Mouse (Mus musculus) thymus, adult 2 months (tissue): Measurements from ENCODE around the gene Letmd1. TPM values are rescaled to one million over a fixed set of nuclear protein-coding genes. Genes with fewer than 3 reads are reported as not detected.

ENCODE experiments used
- DNase-seq: peaks from one replicate; pipeline ENCODE4 v3.0.0; 2021
- H3K27ac ChIP-seq: fragments of 200-500 bp; 2 replicates; pipeline ENCODE4 v1.5.1; 2012; ENCODE audit warnings: low read length, control low read depth; ENCODE audit not compliant: control insufficient read depth, insufficient read depth
- H3K27me3 ChIP-seq: fragments of 200-500 bp; 2 replicates; pipeline ENCODE4 v1.6.1; 2012; ENCODE audit warnings: mild to moderate bottlenecking, low read length, moderate library complexity, mixed read lengths; ENCODE audit not compliant: control insufficient read depth, insufficient read depth
- H3K36me3 ChIP-seq: fragments of 200-500 bp; 2 replicates; pipeline ENCODE4 v1.6.1; 2012; ENCODE audit warnings: mild to moderate bottlenecking, low read length, moderate library complexity; ENCODE audit not compliant: control insufficient read depth, insufficient read depth
- H3K4me1 ChIP-seq: fragments of 200-500 bp; replicated peaks from 2 replicates; pipeline ENCODE4 v1.6.1; 2012; ENCODE audit warnings: low read length; ENCODE audit not compliant: control insufficient read depth, insufficient read depth
- H3K4me3 ChIP-seq: fragments of 200-500 bp; 2 replicates; pipeline ENCODE4 v1.5.1; 2012; ENCODE audit warnings: mild to moderate bottlenecking, low read length, control low read depth, moderate library complexity; ENCODE audit not compliant: control insufficient read depth, insufficient read depth
- CTCF ChIP-seq: fragments of 200-500 bp; IDR thresholded peaks from 2 replicates; pipeline ENCODE4 v1.5.1; 2012; ENCODE audit warnings: mild to moderate bottlenecking, control low read depth, low read length, moderate library complexity, borderline replicate concordance; ENCODE audit not compliant: control insufficient read depth, poor library complexity, insufficient read depth; ENCODE audit errors: extremely low read depth
- POLR2A ChIP-seq: fragments of 200-500 bp; IDR thresholded peaks from 2 replicates; pipeline ENCODE4 v1.6.1; 2012; ENCODE audit warnings: mild to moderate bottlenecking, low read length, control low read depth, moderate library complexity; ENCODE audit not compliant: control insufficient read depth, poor library complexity, insufficient read depth; ENCODE audit errors: extremely low read depth
- WGBS: fragments of 180-500 bp; shearing (Covaris S2); methylation state at CpG from one replicate; pipeline ENCODE4 v1.1.7; 2018; 5-methylcytosine and 5-hydroxymethylcytosine counted together
- polyA plus RNA-seq: library from polyadenylated mRNA; depleted of rRNA; stranded (reverse); fragments of >200 nt; gene quantifications from 2 replicates; pipeline ENCODE4 v1.2.3, GENCODE M21; 2012

Letmd1 gene
- polyA plus RNA-seq, 1 experiment: 83.1 TPM

- Histone ChIP-seq H3K4me1 (no peaks in the 10 kb centered on the region), H3K27ac (no peak overlapping the region), H3K27me3 (no peaks in the 10 kb centered on the region), H3K36me3 (no peaks in the 10 kb centered on the region), H3K4me3 (no peak overlapping the region)
- no peak for DNase-seq
- no peak for TF ChIP-seq POLR2A
- no peak for TF ChIP-seq CTCF
- WGBS: 83% methylated on average over 4 of the region's 4 CpGs
Measured at GRCm38 (mm10) chr15:100433234-100433633, 35.6 kb upstream of the Letmd1 start.

GRCm38 (mm10) chr15:100436112-100436511 lies 32.7 kb upstream of the Letmd1 start:
- H3K4me1 ChIP-seq: peaks cover 11% of the 10 kb centered on the region
- no peaks in the 10 kb centered on the region for H3K27me3 ChIP-seq
- H3K36me3 ChIP-seq: no peaks in the 10 kb centered on the region
- no peak overlapping the region for H3K4me3 ChIP-seq
- no peak for DNase-seq
- H3K27ac ChIP-seq: no peak overlapping the region
- TF ChIP-seq CTCF (no peak), POLR2A (no peak)
- WGBS: 85% methylated on average over 4 of the region's 4 CpGs

GRCm38 (mm10) chr15:100436518-100436917 lies 32.3 kb upstream of the Letmd1 start:
- no peak for DNase-seq
- Histone ChIP-seq H3K4me3 (no peak overlapping the region), H3K36me3 (no peaks in the 10 kb centered on the region), H3K4me1 (peaks cover 11% of the 10 kb centered on the region), H3K27me3 (no peaks in the 10 kb centered on the region), H3K27ac (no peak overlapping the region)
- 91% methylated on average over 10 of the region's 10 CpGs for WGBS
- TF ChIP-seq CTCF: no peak

- Histone ChIP-seq H3K4me3 (peak overlapping the region; percentile 47), H3K36me3 (no peaks in the 10 kb centered on the region), H3K27me3 (no peaks in the 10 kb centered on the region), H3K27ac (peak overlapping the region; percentile 89), H3K4me1 (peaks cover 17% of the 10 kb centered on the region)
- peak; percentile 87 for DNase-seq
- TF ChIP-seq CTCF (no peak), POLR2A (peak; percentile 44; the same call in 1 of the 2 replicates)
- 3% methylated on average over 20 of the region's 31 CpGs for WGBS
Measured at GRCm38 (mm10) chr15:100443126-100443922, 25.5 kb upstream of the Letmd1 start.

- peaks cover 6% of the 10 kb centered on the region; the same call in 1 of the 2 replicates for H3K4me1 ChIP-seq
- TF ChIP-seq POLR2A: no peak
- TF ChIP-seq CTCF: no peak
- no peak overlapping the region for H3K4me3 ChIP-seq
- H3K36me3 ChIP-seq: no peaks in the 10 kb centered on the region
- no peak overlapping the region for H3K27ac ChIP-seq
- H3K27me3 ChIP-seq: no peaks in the 10 kb centered on the region
- WGBS: 7% methylated on average over 2 of the region's 2 CpGs
- no peak for DNase-seq
Measured at GRCm38 (mm10) chr15:100446887-100447286, 21.9 kb upstream of the Letmd1 start.

GRCm38 (mm10) chr15:100448572-100448971 lies 20.3 kb upstream of the Letmd1 start:
- H3K27ac ChIP-seq: no peak overlapping the region
- H3K27me3 ChIP-seq: no peaks in the 10 kb centered on the region
- no peak for DNase-seq
- no peak overlapping the region for H3K4me3 ChIP-seq
- TF ChIP-seq POLR2A: no peak
- TF ChIP-seq CTCF: no peak
- WGBS: 97% methylated on average over 4 of the region's 4 CpGs
- H3K4me1 ChIP-seq: peaks cover 4% of the 10 kb centered on the region; the same call in 1 of the 2 replicates
- no peaks in the 10 kb centered on the region for H3K36me3 ChIP-seq
